Mouse (Mus musculus) retina, postnatal 1 day (tissue): ENCODE measurements at regions not wholly inside any gene's neighbourhood (a gene's known extent, or its start where the extent isn't known, plus 50 kb on each side); places are given as distances from the start of the nearest gene placed in this dataset.

ENCODE experiments used
- DNase-seq: peaks from one replicate; pipeline ENCODE4 v3.0.0-alpha.2; 2012

DNA sequence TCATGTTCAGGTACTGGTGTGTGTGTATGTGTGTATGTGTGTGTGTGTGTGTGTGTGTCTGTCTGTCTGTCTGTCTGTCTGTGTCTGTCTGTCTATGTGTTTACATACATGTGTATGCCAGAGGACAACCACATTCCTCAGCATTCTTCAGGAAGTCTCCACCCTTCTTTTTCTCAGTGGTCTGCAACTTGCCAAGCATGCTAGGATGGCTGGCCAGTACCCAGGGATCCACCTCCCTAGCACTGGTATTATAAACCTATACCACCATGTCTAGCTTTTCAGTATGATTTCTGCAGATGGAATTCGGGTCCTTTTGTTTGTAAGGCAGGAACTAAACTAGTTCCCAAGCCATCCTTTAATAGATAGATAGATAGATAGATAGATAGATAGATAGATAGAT, 2751.1 kb upstream of the 5930422O12Rik start:
- DNase-seq, result no peak

DNA sequence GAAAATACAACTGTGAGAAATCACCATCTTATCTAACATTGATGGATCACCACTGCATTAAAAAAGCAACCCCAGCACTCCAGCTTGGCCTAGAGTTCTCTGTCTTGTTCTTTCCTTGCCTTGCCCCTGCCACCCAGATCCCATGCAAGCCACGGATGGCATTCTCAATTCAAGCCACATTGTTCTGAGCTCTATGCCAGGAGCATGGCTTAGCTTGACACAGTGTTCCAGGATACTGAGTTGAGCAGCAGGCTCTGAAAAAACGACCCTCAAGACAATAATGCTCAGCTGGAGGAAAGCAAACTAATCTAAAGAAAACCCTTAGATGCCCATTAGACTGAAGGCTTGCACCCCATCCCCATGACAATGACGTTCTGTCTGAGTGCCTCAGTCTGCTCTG, 2746.3 kb upstream of the 5930422O12Rik start:
- DNase-seq, result no peak

DNA sequence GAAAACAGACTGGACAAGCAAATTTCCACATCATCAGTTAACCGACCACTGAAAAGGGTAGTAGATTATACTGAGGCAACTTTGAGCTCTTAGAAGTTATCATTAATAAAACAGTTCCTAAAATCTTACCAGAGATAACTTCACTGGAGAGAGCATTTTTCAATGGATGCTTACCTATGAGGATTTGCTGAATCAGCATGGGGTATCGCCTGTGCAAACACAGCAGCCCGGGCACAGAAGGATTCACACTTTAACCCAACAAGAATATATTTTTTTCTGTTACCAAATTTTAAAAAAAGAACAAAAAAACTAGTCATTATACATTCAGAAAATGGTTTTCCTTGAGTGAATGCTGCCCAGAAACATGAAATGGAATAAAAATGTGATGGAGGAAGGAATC, 2742.0 kb upstream of the 5930422O12Rik start:
- DNase-seq, result no peak

DNA sequence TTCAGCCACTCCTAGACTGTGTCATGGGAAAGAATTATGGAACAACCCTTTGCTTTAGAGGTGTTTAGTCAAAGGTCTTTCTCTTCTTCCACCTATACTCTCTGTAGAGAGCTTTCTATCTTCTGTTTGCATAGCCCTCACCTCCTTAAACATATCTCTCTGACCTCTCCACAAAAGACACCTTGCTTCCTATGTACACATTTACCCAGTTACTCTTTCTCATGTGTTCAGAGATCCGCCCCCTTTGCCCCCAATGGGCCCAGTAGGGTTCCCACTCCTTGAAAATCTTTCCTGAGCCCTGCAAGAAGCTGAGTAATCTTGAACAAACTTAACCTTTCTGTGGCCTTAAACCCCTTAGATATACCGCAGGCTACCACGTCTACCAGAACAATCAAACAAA, 2734.4 kb upstream of the 5930422O12Rik start:
- DNase-seq, result no peak

DNA sequence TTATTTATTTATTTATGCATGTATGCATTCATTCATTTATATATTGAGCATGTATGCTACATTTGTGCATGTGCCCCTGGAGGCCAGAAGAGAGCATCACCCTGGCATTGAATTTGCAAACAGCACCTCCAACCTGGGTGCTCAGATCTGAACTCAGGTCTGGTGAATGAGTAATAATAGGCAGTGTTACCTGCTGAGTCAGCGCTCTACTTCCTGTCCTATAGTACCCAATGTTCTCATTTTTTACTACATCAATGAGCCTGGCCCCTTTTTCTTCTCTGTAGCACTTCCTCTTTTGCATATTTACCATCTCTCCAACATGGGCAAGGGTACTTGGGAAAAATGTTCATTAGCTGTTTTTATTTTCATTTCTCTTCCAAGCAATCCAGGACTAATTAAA, 2711.9 kb upstream of the 5930422O12Rik start:
- DNase-seq, result no peak

DNA sequence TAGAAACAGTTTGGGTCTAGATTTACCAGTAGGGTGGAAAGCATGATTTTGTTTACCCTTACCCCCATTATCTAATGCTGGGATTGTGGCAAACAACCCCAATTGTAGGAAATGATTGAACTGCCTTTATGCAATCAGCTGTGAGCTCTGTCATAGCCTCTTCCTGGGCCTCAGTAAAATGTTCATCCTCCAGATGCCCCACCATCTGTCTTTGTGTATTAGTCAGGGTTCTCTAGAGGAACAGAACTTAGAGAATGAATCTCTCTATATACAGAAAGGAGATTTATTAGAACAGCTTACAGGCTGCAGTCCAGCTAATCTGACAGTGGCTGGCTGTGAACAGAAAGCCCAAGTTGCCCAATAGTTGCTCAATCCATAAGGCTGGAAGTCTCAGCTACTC, 2698.1 kb upstream of the 5930422O12Rik start:
- DNase-seq, result no peak

DNA sequence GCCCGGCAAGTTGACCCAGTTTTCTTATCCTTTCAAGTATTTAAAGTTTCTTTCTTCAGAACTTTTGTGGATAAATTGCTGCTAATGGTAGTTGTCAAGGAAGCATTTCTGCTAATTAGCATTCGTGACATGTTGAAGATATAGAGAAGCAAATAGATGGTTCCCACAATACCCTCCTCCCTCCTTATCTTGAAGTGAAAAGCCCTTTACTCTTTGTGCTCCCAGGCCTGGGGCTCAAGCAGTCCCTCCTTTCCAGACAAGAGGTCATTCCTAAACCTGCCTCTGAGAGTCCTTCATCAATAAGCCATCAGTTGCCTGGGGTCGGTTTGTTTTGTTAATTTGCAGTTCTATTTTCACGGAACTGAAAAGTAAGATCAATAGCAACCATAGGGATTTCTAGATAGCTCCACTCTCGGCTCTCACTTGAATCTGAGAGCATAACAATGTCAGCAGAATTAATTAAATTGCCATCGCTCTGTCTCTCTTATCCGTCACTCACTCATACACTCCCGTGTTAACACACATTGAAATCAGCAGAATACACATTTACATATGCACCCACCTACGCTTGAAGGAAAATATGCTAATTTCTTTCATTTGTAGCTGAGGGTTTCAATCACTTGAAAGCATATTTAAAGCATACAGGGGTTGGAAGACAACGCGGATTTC, 2695.8 kb upstream of the 5930422O12Rik start:
- no peak for DNase-seq

DNA sequence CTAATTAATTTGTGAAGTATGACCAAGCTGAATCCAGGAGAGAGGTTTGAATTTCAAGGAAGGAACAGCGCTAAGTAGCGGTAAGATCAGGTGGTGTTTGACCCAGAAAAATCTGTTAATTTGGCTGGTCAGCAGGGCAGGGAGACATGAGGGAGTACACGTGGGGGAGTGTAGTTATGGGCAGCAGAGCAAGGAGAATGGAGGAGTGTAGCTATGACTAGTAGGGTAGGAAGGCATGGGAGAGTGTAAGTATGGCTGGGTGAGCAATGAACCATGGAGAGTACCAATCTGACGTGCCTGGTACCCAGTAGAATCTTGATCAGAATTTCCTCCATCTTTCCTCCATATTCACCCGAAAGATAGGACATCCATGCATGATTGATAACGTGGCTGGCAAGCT, 2695.1 kb upstream of the 5930422O12Rik start:
- DNase-seq, result no peak

DNA sequence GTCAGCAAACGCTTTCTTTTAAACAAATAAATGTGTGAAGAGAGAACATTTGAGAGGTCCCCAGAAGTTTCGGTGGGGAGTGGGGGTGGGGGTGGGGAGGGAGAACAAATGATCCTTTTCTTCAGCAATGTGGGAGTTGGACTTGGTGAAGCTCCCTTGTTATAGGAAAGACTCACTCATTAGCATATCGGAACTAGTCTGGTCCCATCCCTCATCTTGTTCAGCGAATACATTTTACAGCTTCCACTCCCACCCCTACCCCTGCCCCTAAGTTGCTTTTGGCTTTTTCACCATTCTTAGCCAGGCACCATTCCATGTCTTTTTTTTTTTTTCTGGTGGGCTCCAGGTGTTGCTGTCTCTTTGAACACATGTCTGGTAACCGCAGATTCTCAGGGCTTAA, 2693.2 kb upstream of the 5930422O12Rik start:
- DNase-seq, result no peak

DNA sequence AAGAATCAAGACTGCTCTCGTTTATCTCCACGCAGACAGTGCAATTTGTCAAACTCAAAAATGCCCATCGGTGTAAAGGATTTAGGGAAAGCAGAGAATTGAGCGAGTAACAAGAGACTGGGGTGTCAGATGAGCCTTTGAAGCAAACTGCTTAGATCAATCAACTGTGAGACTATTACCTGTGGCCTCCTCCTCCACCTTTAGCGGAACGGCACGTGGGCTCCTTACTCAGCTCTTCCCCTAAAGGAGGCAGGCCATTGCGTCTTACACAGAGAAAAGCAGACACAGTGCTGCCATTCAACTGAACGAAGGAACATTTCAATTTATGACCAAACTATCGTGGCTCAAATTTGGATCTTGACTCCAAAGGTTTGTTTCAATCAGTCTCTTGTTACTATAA, 2692.8 kb upstream of the 5930422O12Rik start:
- DNase-seq, result no peak

DNA sequence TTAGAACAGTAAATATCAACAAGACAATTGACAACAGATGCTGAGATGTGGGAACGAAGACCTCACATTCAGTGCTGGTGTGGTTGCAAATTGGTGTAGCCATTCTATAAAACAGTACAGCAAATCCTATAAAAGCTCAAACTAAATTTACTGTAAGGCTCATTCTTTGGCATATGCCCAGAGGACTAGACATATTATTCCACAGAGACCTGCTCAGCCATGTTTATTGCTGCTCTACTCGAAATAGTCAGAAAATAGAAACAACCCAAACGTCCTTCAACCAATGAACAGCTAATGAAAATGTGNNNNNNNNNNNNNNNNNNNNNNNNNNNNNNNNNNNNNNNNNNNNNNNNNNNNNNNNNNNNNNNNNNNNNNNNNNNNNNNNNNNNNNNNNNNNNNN, 2681.6 kb upstream of the 5930422O12Rik start:
- no peak for DNase-seq
